Mouse (Mus musculus) hindbrain, embryonic 14.5 days (tissue): ENCODE measurements around the gene Fat3. TPM values are rescaled to one million over a fixed set of nuclear protein-coding genes. Genes with fewer than 3 reads are reported as not detected.

Experiments
- ATAC-seq: fragments of 200-750 bp; cut with Nextera tagmentation; 2 replicates; pipeline ENCODE4 v1.8.0; 2017; ENCODE audit warnings: moderate number of reproducible peaks, mild to moderate bottlenecking, moderate TSS enrichment, moderate library complexity; ENCODE audit not compliant: low FRiP score
- DNase-seq: peaks from one replicate; pipeline ENCODE4 v3.0.0-alpha.2; 2015; ENCODE audit warnings: low spot score
- H3K27ac ChIP-seq: fragments of 300-500 bp; sonication (generic); 2 replicates; pipeline ENCODE4 v1.5.1; 2014; ENCODE audit warnings: mild to moderate bottlenecking, moderate library complexity
- H3K27me3 ChIP-seq: fragments of 300-500 bp; sonication (generic); 2 replicates; pipeline ENCODE4 v1.6.1; 2014; ENCODE audit warnings: mild to moderate bottlenecking, low read length, mixed read lengths; ENCODE audit not compliant: control insufficient read depth, insufficient read depth
- H3K36me3 ChIP-seq: fragments of 300-500 bp; sonication (generic); replicated peaks from 2 replicates; pipeline ENCODE4 v1.6.1; 2014; ENCODE audit not compliant: control insufficient read depth, insufficient read depth
- H3K4me1 ChIP-seq: fragments of 300-500 bp; sonication (generic); replicated peaks from 2 replicates; pipeline ENCODE4 v1.6.1; 2014; ENCODE audit warnings: antibody characterized with exemption, low read length, mixed read lengths; ENCODE audit not compliant: control insufficient read depth, insufficient read depth
- H3K4me2 ChIP-seq: fragments of 300-500 bp; sonication (generic); replicated peaks from 2 replicates; pipeline ENCODE4 v1.6.1; 2014; ENCODE audit warnings: mild to moderate bottlenecking, moderate library complexity
- H3K4me3 ChIP-seq: fragments of 300-500 bp; sonication (generic); replicated peaks from 2 replicates; pipeline ENCODE4 v1.5.1; 2014; ENCODE audit warnings: mild to moderate bottlenecking, low read length
- H3K9ac ChIP-seq: fragments of 300-500 bp; sonication (generic); 2 replicates; pipeline ENCODE4 v1.6.1; 2014
- H3K9me3 ChIP-seq: fragments of 300-500 bp; sonication (generic); 2 replicates; pipeline ENCODE4 v1.6.1; 2016; ENCODE audit warnings: low read length; ENCODE audit not compliant: control insufficient read depth
- WGBS: fragments of 180-500 bp; shearing (Covaris S2); extraction: QIAGEN DNeasy Blood & Tissue Kit; methylation state at CpG from one replicate; pipeline ENCODE4 v1.1.7; 2014; 5-methylcytosine and 5-hydroxymethylcytosine counted together
- polyA plus RNA-seq: library from polyadenylated mRNA; unstranded; fragments of >200 nt; fragmentation: Nextera tagmentation; extraction: Ambion mirVana; gene quantifications from 2 replicates; pipeline ENCODE4 v1.2.1, GENCODE M21; 2014

The Fat3 gene
- polyA plus RNA-seq, 1 experiment from 2014 or later: 18.7 TPM

DNA sequence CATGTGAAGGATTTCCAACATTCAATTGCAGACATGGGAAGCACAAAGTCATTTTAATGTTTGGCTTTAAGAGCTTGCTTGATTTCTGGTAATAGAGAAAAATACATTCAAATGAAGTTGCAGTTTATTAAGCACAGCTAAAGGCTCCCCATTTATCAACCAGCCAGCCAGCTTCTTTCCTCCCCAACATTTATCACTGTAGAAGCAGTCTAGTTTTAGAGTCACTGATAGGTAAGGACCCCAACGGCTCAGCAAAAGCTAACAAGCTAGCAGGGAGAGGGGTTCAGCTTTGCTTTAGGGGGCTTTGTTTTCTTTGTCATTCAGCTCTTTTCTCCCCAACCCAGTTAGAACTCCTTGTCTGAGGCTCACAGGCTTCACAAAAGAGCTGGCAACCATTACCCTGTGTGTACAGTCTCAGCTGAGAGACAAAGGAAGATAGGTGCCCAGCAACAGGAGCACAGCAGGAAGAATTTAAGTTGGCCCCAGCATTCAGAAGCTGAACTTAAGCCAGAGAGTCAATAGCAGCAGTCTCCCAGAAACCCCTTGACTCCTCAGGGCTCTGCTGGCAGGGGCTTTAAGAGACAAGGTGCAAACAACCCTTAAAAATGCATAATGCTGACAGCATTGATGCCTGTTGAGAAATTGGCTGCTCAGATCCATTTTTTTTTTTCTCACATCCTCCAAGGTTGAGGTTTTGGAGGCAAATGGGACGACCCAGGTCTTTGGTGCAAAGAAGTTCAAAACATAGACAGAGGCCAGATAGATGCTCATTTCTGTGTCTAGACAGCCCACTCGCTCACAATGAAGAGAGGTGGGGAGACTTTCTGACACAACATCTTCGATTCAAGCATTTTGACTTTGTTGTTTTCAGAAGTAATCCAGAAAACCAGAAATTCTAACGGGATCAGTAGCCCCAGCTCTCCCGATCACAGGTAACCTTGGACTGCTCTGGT, 102.1 kb downstream of the Fat3 start:
- Histone ChIP-seq H3K9me3 (no peaks in the 10 kb centered on the region), H3K4me1 (peaks cover 25% of the 10 kb centered on the region), H3K4me2 (no peak overlapping the region), H3K36me3 (no peaks in the 10 kb centered on the region), H3K27ac (peak overlapping the region; percentile 56), H3K27me3 (no peaks in the 10 kb centered on the region), H3K9ac (no peak overlapping the region), H3K4me3 (no peak overlapping the region)
- peak; percentile 61 for DNase-seq
- peak; percentile 89; the same call in 1 of the 2 replicates for ATAC-seq
- WGBS: 21% methylated on average over 6 of the region's 6 CpGs

DNA sequence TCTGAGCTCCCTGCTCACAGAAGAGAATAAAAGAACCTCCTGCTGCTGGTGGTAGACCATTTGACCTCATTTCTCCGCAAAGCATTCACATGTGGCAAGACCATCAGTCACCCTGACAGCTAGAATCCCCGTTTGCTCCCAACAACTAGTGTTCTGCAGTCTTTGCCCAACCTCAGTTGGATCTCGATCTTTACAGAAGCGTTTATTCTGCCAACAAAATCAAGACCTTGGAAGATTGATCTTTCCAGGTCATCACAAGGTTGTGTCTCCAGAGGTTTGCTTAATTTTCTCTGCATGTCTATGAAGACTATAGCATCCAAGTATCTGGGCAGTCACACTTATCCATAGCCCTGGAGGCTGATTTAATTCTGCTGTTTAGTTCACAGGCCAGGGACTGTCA, 111.9 kb downstream of the Fat3 start:
- DNase-seq: no peak
- no peak for ATAC-seq
- 25% methylated on average over 4 of the region's 4 CpGs for WGBS

DNA sequence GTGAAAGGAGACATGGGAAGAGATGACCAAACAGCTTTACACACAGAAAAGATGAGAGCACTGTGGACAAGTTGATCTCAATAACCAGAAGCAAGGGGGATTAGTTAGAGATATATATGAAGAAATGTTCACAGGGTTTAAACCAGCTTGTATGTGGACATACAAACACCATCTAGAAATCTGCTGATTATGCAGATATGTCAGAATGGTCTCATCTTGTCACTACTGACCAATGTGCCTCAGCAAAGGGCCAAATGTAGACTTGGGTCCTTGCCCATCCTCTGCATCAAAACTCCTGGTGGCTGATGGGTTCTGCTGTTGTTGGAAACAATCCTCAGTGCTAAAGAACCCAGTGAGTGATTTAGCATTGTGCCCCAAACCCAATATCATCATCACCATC, 113.6 kb downstream of the Fat3 start:
- no peak overlapping the region for H3K9ac ChIP-seq
- H3K27ac ChIP-seq: no peak overlapping the region
- H3K4me1 ChIP-seq: no peaks in the 10 kb centered on the region; the same call in 1 of the 2 replicates
- H3K4me2 ChIP-seq: no peak overlapping the region
- H3K27me3 ChIP-seq: no peaks in the 10 kb centered on the region
- H3K9me3 ChIP-seq: no peaks in the 10 kb centered on the region
- no peak overlapping the region for H3K4me3 ChIP-seq
- H3K36me3 ChIP-seq: no peaks in the 10 kb centered on the region
- DNase-seq (no peak), ATAC-seq (no peak)

More for the DNA sequence above, 111.9 kb downstream of the Fat3 start:
- no peak overlapping the region for H3K9ac ChIP-seq
- H3K36me3 ChIP-seq: no peaks in the 10 kb centered on the region
- H3K4me1 ChIP-seq: no peaks in the 10 kb centered on the region; the same call in 1 of the 2 replicates
- no peaks in the 10 kb centered on the region for H3K27me3 ChIP-seq
- no peak overlapping the region for H3K4me2 ChIP-seq
- H3K27ac ChIP-seq: no peak overlapping the region
- no peak overlapping the region for H3K4me3 ChIP-seq
- H3K9me3 ChIP-seq: no peaks in the 10 kb centered on the region

DNA sequence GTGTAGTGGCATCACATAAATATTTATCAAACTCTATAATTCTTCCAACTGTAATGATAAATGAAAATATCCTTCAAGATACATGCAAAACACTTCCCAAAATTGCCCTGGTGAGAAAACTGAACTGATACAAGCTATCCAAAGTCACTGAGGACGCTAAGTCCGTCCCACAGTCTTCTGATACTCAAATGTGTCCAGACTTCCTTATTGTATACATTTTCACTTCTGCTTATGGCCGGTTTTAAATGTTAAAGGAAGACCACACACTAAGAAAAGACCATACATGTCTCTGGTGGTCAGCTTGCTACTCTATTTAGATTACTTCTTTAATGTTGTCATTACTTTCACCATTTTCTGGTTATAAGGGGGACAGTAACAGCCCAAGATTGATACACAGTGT, 137.4 kb downstream of the Fat3 start:
- Histone ChIP-seq H3K9me3 (no peaks in the 10 kb centered on the region), H3K36me3 (no peaks in the 10 kb centered on the region), H3K4me3 (no peak overlapping the region), H3K27ac (no peak overlapping the region), H3K27me3 (no peaks in the 10 kb centered on the region), H3K9ac (no peak overlapping the region), H3K4me1 (peaks cover 7% of the 10 kb centered on the region), H3K4me2 (no peak overlapping the region)
- DNase-seq (no peak), ATAC-seq (no peak)
- 94% methylated on average over 3 of the region's 3 CpGs for WGBS

DNA sequence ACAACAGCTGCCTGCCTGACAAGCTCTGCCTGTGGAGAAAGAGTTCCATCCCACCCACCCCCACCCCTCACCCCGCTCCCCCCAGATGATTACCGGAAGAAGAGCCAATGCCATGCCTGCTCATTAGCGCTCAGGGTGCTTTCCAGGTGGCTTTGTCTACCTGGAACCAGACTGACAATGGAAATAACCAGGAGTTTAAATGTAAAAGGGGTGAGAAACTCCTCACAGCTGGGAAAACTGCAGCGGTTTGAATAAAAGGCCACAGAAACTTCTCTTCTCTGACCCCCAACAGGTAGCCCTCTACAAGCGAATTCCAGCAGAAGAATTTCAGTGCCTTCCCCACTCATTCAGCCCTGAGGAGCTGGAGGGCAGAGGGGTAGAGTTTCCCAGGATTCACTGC, 139.3 kb downstream of the Fat3 start:
- DNase-seq (no peak), ATAC-seq (no peak)
- Histone ChIP-seq H3K36me3 (no peaks in the 10 kb centered on the region), H3K4me3 (no peak overlapping the region), H3K27ac (no peak overlapping the region), H3K9ac (no peak overlapping the region), H3K9me3 (no peaks in the 10 kb centered on the region), H3K27me3 (no peaks in the 10 kb centered on the region), H3K4me1 (peaks cover 7% of the 10 kb centered on the region), H3K4me2 (no peak overlapping the region)
- 13% methylated on average over 5 of the region's 5 CpGs for WGBS

DNA sequence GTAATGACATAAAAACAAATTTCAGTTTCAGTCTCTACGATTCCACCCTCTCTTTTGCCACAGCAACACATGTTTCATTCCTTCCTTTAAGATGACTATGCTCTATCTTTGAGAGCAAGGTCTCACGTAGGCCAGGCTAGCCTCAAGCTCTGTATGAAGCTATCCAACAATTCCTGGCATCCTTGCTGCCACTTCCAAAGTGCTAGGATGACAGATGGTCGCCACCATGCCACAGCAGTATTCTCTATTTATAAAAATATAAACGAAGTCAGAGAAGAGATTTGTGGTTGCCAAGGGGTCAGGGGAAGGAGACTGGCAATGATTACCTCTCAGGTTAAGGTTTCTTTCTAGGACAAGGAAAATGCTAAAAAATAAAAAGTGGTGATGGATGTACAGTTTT, 144.4 kb downstream of the Fat3 start:
- Histone ChIP-seq H3K36me3 (no peaks in the 10 kb centered on the region), H3K4me3 (no peak overlapping the region), H3K27ac (no peak overlapping the region), H3K9me3 (no peaks in the 10 kb centered on the region), H3K9ac (no peak overlapping the region), H3K4me1 (peaks cover 12% of the 10 kb centered on the region), H3K4me2 (no peak overlapping the region), H3K27me3 (no peaks in the 10 kb centered on the region)
- DNase-seq: no peak
- 80% methylated on average over 4 of the region's 4 CpGs for WGBS
- no peak for ATAC-seq

DNA sequence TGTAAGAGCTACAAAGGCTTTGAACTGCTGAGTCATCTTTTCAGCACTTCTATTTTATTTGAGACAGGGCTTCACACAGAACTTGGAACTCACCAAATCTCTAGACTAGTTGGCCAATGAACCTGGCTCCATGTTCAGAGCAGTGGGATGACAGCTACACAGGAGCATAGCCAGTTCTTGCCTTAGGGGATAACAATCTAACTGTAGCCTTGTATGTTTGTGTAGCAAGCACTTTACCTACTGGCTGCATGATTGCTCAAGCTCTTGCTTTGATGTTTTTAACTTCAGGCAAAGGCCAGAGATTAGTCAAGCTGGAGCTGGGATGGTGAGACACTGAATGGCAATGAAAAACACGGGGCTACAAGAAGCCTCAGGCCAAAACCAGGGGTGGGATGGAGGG, 146.2 kb downstream of the Fat3 start:
- H3K9ac ChIP-seq: no peak overlapping the region
- ATAC-seq: no peak
- H3K36me3 ChIP-seq: no peaks in the 10 kb centered on the region
- H3K4me1 ChIP-seq: peaks cover 10% of the 10 kb centered on the region; the same call in 1 of the 2 replicates
- H3K4me3 ChIP-seq: no peak overlapping the region
- H3K27ac ChIP-seq: no peak overlapping the region
- no peak overlapping the region for H3K4me2 ChIP-seq
- WGBS: 56% methylated on average over 1 of the region's 1 CpGs
- DNase-seq: no peak
- no peaks in the 10 kb centered on the region for H3K9me3 ChIP-seq
- H3K27me3 ChIP-seq: no peaks in the 10 kb centered on the region

DNA sequence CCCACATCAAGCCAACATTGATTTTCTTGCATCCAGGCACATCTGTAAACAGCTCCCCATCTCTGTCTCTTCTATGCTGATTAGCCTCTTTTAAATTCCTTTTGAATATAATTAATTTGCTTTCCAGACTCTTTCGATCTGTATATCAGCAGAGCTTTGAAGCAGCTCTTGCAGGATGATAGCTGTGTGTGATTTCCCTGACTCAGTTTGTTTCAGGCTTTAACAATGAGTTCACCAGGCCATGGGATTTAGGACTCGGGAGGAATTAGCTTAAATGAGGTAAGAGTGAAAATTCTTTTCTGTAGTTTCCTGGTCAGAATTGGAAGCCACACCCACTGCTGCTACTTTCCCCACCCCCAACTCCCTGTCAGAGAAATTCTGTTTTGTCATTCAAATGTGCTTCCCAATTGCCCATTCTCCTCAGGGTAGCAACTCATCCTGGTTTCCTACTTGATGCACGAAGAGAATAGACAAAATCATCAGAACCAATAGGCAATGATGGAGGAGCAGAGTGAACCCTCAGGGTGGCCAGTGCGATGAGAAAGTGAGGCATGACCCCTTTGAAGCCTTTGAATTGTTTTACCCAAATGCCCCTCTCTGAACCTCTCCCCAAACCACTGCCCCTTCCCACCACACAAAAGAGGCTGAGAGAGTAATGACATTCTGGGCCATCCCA, 147.9 kb downstream of the Fat3 start:
- Histone ChIP-seq H3K9me3 (no peaks in the 10 kb centered on the region), H3K4me3 (no peak overlapping the region), H3K9ac (no peak overlapping the region), H3K4me1 (peaks cover 10% of the 10 kb centered on the region; the same call in 1 of the 2 replicates), H3K27ac (peak overlapping the region; percentile 40), H3K4me2 (peak overlapping the region; percentile 24), H3K27me3 (no peaks in the 10 kb centered on the region), H3K36me3 (no peaks in the 10 kb centered on the region)
- peak; percentile 21 for ATAC-seq
- 10% methylated on average over 4 of the region's 4 CpGs for WGBS
- DNase-seq: no peak

DNA sequence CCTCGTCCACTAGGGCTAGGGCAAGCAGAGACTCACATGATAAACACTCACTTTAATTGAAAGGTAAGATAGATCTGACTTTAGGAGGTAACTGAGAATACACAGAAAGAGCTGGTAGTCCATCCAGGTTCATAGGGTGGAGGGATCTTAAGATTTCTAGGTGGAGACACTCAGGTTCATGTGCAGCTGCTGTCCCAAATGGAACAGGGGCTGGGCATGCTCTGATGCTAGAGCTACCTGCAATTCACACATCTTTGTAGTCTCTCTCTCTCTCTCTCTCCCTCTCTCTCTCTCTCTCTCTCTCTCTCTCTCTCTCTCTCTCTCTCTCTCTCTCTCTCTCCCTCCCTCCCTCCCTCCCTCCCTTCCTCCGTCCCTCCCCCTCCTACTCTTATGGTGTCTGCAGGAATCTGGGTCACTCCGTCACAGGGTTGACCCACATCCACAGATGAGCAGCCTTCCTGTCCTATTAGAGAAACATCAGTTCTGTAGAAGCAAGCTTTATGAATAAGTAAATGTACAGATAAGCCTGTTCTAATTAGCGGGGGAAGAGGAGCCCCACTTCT, 148.5 kb downstream of the Fat3 start:
- no peaks in the 10 kb centered on the region for H3K27me3 ChIP-seq

More for the DNA sequence above, 148.5 kb downstream of the Fat3 start:
- DNase-seq (no peak), ATAC-seq (peak; percentile 31; the same call in 1 of the 2 replicates)
- no peaks in the 10 kb centered on the region for H3K36me3 ChIP-seq
- WGBS: 40% methylated on average over 3 of the region's 4 CpGs
- peak overlapping the region; percentile 24 for H3K4me2 ChIP-seq
- H3K9me3 ChIP-seq: no peaks in the 10 kb centered on the region
- H3K27ac ChIP-seq: peak overlapping the region; percentile 40
- H3K9ac ChIP-seq: no peak overlapping the region
- peaks cover 10% of the 10 kb centered on the region; the same call in 1 of the 2 replicates for H3K4me1 ChIP-seq
- no peak overlapping the region for H3K4me3 ChIP-seq
